Mouse (Mus musculus) heart, embryonic 13.5 days (tissue): ENCODE measurements around the gene Wdr83os. TPM values are rescaled to one million over a fixed set of nuclear protein-coding genes. Genes with fewer than 3 reads are reported as not detected.

Experiments
- ATAC-seq: fragments of 200-750 bp; cut with Nextera tagmentation; 2 replicates; pipeline ENCODE4 v1.8.0; 2017; ENCODE audit warnings: moderate TSS enrichment; ENCODE audit not compliant: insufficient number of reproducible peaks, low FRiP score, low TSS enrichment; ENCODE audit errors: extremely low read depth
- H3K27ac ChIP-seq: fragments of 300-500 bp; sonication (generic); replicated peaks from 2 replicates; pipeline ENCODE4 v1.5.1; 2015; ENCODE audit warnings: moderate library complexity, mild to moderate bottlenecking, inconsistent platforms
- H3K27me3 ChIP-seq: fragments of 300-500 bp; sonication (generic); replicated peaks from 2 replicates; pipeline ENCODE4 v1.6.1; 2015; ENCODE audit warnings: mild to moderate bottlenecking, inconsistent platforms
- H3K36me3 ChIP-seq: fragments of 300-500 bp; sonication (generic); 2 replicates; pipeline ENCODE4 v1.6.1; 2015; ENCODE audit warnings: mild to moderate bottlenecking, inconsistent platforms
- H3K4me1 ChIP-seq: fragments of 300-500 bp; sonication (generic); 2 replicates; pipeline ENCODE4 v1.6.1; 2015; ENCODE audit warnings: inconsistent platforms
- H3K4me2 ChIP-seq: fragments of 300-500 bp; sonication (generic); 2 replicates; pipeline ENCODE4 v1.6.1; 2015; ENCODE audit warnings: inconsistent platforms, mild to moderate bottlenecking, moderate library complexity
- H3K4me3 ChIP-seq: fragments of 300-500 bp; sonication (generic); 2 replicates; pipeline ENCODE4 v1.5.1; 2015; ENCODE audit warnings: moderate library complexity, mild to moderate bottlenecking, inconsistent platforms
- H3K9ac ChIP-seq: fragments of 300-500 bp; sonication (generic); 2 replicates; pipeline ENCODE4 v1.6.1; 2015; ENCODE audit warnings: inconsistent platforms, mild to moderate bottlenecking, moderate library complexity
- H3K9me3 ChIP-seq: fragments of 300-500 bp; sonication (generic); 2 replicates; pipeline ENCODE4 v1.6.1; 2016; ENCODE audit warnings: inconsistent platforms
- WGBS: fragments of 180-500 bp; shearing (Covaris S2); methylation state at CpG from one replicate; pipeline ENCODE4 v1.1.7; 2015; ENCODE audit warnings: mixed read lengths; 5-methylcytosine and 5-hydroxymethylcytosine counted together
- microRNA-seq: library from miRNA; unstranded; fragments of <30 nt; microRNA quantifications from one replicate; pipeline ENCODE4, GENCODE M21; 2016
- polyA plus RNA-seq: library from polyadenylated mRNA; unstranded; fragments of >200 nt; fragmentation: Nextera tagmentation; extraction: Ambion mirVana; gene quantifications from 2 replicates; pipeline ENCODE4 v1.2.1, GENCODE M21; 2015

The Wdr83os gene
- polyA plus RNA-seq, 1 experiment from 2014 or later: 120 TPM

DNA sequence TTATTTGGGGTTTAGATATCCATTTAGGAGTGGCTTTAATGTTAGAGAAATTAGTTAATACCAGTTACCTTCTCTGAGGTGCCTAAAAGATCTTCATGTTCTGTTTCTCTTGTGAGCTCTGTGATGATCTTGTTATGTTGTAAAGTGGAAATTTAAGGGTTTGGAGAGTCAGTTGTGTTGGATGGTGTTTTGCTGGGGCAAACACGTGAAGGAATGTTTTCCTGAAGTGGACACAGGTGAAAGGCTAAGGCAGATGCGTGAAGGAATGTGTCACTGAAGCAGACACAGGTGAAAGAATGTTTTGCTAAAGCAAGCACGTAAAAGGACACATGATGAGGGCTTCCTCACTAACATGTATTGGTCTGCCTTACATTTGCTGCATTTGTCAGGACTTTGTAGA lies 42.5 kb downstream of the Wdr83os start, which contains the start of gene Zfp791:
Zfp791 (minus strand) TSS at position 101 of the 400 bp plus-strand sequence.
- no peaks in the 10 kb centered on the region for H3K9me3 ChIP-seq
- H3K4me2 ChIP-seq: no peak within 1 kb of the TSS
- 64% methylated on average over 3 of the region's 3 CpGs for WGBS
- ATAC-seq: no peak
- H3K4me3 ChIP-seq: no peak within 1 kb of the TSS
- H3K9ac ChIP-seq: no peak within 1 kb of the TSS
- H3K4me1 ChIP-seq: 0 out of 2 replicates have a peak, but pooled peaks cover 4% of the 10 kb centered on the region
- no peaks in the 10 kb centered on the region for H3K36me3 ChIP-seq
- H3K27ac ChIP-seq: no peak within 1 kb of the TSS
- H3K27me3 ChIP-seq: no peaks in the 10 kb centered on the region

DNA sequence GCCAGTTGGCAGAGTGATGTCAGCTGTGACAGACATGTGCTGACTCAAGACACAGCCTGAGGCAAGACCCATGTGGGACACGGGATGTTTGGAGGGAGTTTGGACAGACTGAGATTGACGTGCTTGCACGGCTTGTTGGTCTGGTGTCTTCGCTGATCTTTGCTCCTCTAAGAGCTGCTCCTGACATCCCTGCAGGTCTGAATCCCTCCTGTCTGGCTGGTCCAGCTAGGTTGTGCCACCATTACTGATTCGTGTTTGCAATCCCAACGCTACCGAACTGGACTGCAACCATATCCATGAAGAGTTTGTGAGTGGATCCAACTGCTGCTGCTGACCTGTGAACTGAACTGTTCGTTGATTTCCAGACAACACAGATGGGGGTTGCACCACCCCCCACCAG lies 43.2 kb downstream of the Wdr83os start:
- H3K27ac ChIP-seq: no peak overlapping the region
- no peak overlapping the region for H3K4me2 ChIP-seq
- 82% methylated on average over 8 of the region's 8 CpGs for WGBS
- H3K9ac ChIP-seq: no peak overlapping the region
- no peaks in the 10 kb centered on the region for H3K9me3 ChIP-seq
- H3K4me1 ChIP-seq: 0 out of 2 replicates have a peak, but pooled peaks cover 4% of the 10 kb centered on the region
- no peak for ATAC-seq
- no peak overlapping the region for H3K4me3 ChIP-seq
- H3K27me3 ChIP-seq: no peaks in the 10 kb centered on the region
- H3K36me3 ChIP-seq: no peaks in the 10 kb centered on the region

Small RNA genes within 50 kb of the gene (microRNA-seq; reads per million reads assigned to microRNA genes)
- 4.7 reads per million, percentile 19 among the genes with 10 or more reads in this experiment for gene Gm23388
- gene Mir7070: 1.8 reads per million

Other genes with a start within 250 kb of the Wdr83os start
- 50.2 and 52.3 TPM in 2 replicates for gene Gadd45gip1, start 249.2 kb upstream of the Wdr83os start, polyA plus RNA-seq
- 108 and 123 TPM in 2 replicates for gene Rad23a, start 240.1 kb upstream of the Wdr83os start, polyA plus RNA-seq
- gene Calr, start 233.8 kb upstream of the Wdr83os start, polyA plus RNA-seq: 711 and 772 TPM in 2 replicates
- gene Farsa, start 223.8 kb upstream of the Wdr83os start, polyA plus RNA-seq: 58.3 and 63.1 TPM in 2 replicates
- 37.2 and 38.5 TPM in 2 replicates for gene Syce2, start 208.6 kb upstream of the Wdr83os start, polyA plus RNA-seq
- gene Gcdh, start 186.8 kb upstream of the Wdr83os start, polyA plus RNA-seq: 31.0 and 37.5 TPM in 2 replicates
- 4.9 and 15.6 TPM in 2 replicates for gene Klf1, start 178.8 kb upstream of the Wdr83os start, polyA plus RNA-seq
- 5.3 and 5.9 TPM in 2 replicates for gene Dnase2a, start 172.2 kb upstream of the Wdr83os start, polyA plus RNA-seq
- 0.11 and 0.19 TPM in 2 replicates for gene Mast1, start 143.4 kb upstream of the Wdr83os start, polyA plus RNA-seq
- 0.17 and 0.32 TPM in 2 replicates for gene Rtbdn, start 133.7 kb upstream of the Wdr83os start, polyA plus RNA-seq
- not detected in 2 replicates for gene Gm49661, start 111.3 kb upstream of the Wdr83os start, polyA plus RNA-seq
- gene Prdx2, start 111.2 kb upstream of the Wdr83os start, polyA plus RNA-seq: 733 and 747 TPM in 2 replicates
- 82.8 and 83.4 TPM in 2 replicates for gene Rnaseh2a, start 111.0 kb upstream of the Wdr83os start, polyA plus RNA-seq
- gene Junb, start 102.0 kb upstream of the Wdr83os start, polyA plus RNA-seq: 12.8 and 12.9 TPM in 2 replicates
- gene Hook2, start 90.1 kb upstream of the Wdr83os start, polyA plus RNA-seq: 7.2 and 7.3 TPM in 2 replicates
- gene Best2, start 66.2 kb upstream of the Wdr83os start, polyA plus RNA-seq: not detected in 2 replicates
- gene Asna1, start 55.5 kb upstream of the Wdr83os start, polyA plus RNA-seq: 113 and 127 TPM in 2 replicates
- gene Trir, start 53.9 kb upstream of the Wdr83os start, polyA plus RNA-seq: 73.4 and 75.1 TPM in 2 replicates
- 23.2 and 25.3 TPM in 2 replicates for gene Tnpo2, start 43.8 kb upstream of the Wdr83os start, polyA plus RNA-seq
- 18.5 and 19.8 TPM in 2 replicates for gene Fbxw9, start 20.7 kb upstream of the Wdr83os start, polyA plus RNA-seq
- 0.57 TPM in 1 of 2 replicates, not detected in the other for gene Gm5741, start 12.8 kb upstream of the Wdr83os start, polyA plus RNA-seq
- 51.9 and 60.4 TPM in 2 replicates for gene Dhps, start 9.0 kb upstream of the Wdr83os start, polyA plus RNA-seq
- 37.7 and 38.7 TPM in 2 replicates for gene Wdr83, start 566 bp downstream of the Wdr83os start, polyA plus RNA-seq
- 30.5 and 31.1 TPM in 2 replicates for gene Man2b1, start 2.5 kb downstream of the Wdr83os start, polyA plus RNA-seq
- gene Zfp791, start 42.4 kb downstream of the Wdr83os start, polyA plus RNA-seq: 1.0 and 1.2 TPM in 2 replicates
- gene Cks1brt, start 71.2 kb downstream of the Wdr83os start, polyA plus RNA-seq: not detected in 2 replicates
- not detected in 2 replicates for gene Olfr371, start 145.2 kb downstream of the Wdr83os start, polyA plus RNA-seq
- 66.2 and 69.6 TPM in 2 replicates for gene Orc6, start 218.9 kb downstream of the Wdr83os start, polyA plus RNA-seq
- gene Vps35, start 219.1 kb downstream of the Wdr83os start, polyA plus RNA-seq: 103 and 107 TPM in 2 replicates